Mouse (Mus musculus): ENCODE measurements around the gene Zfp61. TPM values are rescaled to one million over a fixed set of nuclear protein-coding genes. Genes with fewer than 3 reads are reported as not detected.
"Not testable (repeated sequence)": the region's sequence is repeated elsewhere in the genome, so short reads cannot be mapped to it uniquely, and the experiment has no call there.

Gene Zfp61
- total RNA-seq, 2 experiments from 2014 or later: 2.2 to 2.6 TPM

- DNase-seq: no peak
These were observed 3.5 kb downstream of the Zfp61 start for GRCm38 (mm10) chr7:24297361-24298095.

- DNase-seq: no peak
These were observed 4.6 kb downstream of the Zfp61 start for GRCm38 (mm10) chr7:24296386-24296785.

- DNase-seq: no peak
These were observed 5.7 kb downstream of the Zfp61 start for GRCm38 (mm10) chr7:24295376-24295775.

GRCm38 (mm10) chr7:24294763-24295162, 6.3 kb downstream of the Zfp61 start:
- no peak for DNase-seq

GRCm38 (mm10) chr7:24293061-24293851, 7.8 kb downstream of the Zfp61 start:
- no peak for DNase-seq

GRCm38 (mm10) chr7:24291387-24292090, 9.5 kb downstream of the Zfp61 start:
- DNase-seq: no peak

GRCm38 (mm10) chr7:24290106-24290693, 10.8 kb downstream of the Zfp61 start:
- no peak for DNase-seq

DNA sequence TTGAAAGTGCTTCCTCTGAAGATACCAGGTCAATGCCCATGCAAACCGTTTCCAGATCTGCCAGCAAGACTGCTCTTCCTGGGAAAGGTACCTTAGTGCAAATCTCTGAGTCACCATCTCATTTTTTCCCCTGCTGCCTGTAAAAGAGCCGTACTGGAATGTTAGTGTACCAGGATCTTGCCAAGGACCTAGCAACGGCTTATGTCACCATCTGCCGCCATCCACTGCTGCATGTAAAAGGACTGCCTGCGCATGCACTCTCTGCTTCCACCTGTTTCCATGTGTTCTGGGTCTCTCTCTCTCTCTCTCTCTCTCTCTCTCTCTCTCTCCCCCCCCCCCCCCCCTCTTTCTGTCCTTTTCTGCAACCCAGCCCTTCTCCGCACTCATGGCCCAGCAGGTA, 12.5 kb downstream of the Zfp61 start:
- no peak for DNase-seq

DNA sequence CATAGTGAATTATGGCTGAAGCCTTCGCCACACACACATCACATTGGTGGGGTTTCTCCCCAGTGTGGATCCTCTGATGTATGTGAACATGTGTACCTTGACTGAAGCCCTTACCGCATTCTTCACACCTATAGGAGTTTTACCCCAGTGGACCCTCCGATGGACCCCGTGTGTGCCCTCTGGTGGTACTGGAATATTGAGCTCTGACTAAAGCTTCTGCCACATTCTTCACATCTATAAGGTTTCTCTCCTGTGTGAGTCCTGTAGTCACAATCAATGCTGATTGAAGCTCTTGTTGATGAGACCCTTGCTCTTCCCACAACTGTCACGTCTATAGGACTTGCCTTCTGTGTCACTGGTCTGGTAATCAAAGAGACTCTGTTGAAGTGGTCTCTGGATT, 13.4 kb downstream of the Zfp61 start:
- DNase-seq: no peak

DNA sequence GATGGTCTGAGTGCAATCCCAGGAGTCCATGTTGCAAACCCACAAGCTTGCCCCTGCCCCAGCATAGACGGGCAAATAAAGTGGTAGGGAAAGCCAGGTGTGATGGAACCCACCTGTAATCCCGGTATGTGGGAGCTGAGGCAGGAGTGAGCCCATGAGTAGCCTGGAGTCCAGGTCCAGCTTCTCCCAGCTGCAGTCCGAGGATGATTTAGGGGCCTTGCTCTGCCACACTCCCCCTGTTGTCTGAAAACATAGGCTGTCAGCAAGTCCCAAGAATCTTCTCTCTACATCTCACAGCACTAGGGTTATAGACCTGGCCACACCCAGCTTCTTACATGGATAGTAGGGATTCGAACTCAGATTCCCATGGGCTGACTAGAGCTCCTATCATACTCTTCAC, 14.1 kb downstream of the Zfp61 start:
- DNase-seq: no peak

GRCm38 (mm10) chr7:24286090-24286489, 14.9 kb downstream of the Zfp61 start:
- no peak for DNase-seq

GRCm38 (mm10) chr7:24280858-24281145, 20.2 kb downstream of the Zfp61 start:
- no peak for DNase-seq

GRCm38 (mm10) chr7:24280031-24280857, 20.8 kb downstream of the Zfp61 start:
- no peak for DNase-seq

- not testable (repeated sequence) for DNase-seq
These were observed 22.3 kb downstream of the Zfp61 start for GRCm38 (mm10) chr7:24278771-24279170.

GRCm38 (mm10) chr7:24274456-24274855, 26.6 kb downstream of the Zfp61 start:
- DNase-seq: no peak

GRCm38 (mm10) chr7:24271191-24271590, 29.8 kb downstream of the Zfp61 start:
- no peak for DNase-seq

DNA sequence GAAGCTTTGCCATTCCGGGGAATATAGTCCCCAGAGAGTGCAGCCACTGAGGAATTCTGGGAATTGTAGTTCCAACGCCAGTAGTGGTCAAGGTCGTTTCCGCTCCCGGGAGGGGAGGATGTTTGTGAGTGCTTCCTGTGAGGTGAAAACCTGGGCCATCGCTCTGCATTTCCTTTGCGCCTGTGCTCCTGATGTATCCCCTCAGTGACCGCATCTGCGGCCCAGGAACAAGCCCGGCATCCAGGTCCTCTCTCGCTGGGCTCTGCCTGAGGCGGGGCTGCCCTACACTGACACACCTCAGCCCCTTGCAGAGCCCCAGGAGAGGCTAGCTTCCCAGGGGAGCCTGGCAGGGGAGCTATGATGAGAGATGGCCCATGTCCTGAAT, 30.8 kb downstream of the Zfp61 start, which contains the start of gene Zfp93:
Zfp93 (plus strand) TSS at position 133 of the 385 bp plus-strand sequence.
- DNase-seq: peak; percentile 87 to 89

DNA sequence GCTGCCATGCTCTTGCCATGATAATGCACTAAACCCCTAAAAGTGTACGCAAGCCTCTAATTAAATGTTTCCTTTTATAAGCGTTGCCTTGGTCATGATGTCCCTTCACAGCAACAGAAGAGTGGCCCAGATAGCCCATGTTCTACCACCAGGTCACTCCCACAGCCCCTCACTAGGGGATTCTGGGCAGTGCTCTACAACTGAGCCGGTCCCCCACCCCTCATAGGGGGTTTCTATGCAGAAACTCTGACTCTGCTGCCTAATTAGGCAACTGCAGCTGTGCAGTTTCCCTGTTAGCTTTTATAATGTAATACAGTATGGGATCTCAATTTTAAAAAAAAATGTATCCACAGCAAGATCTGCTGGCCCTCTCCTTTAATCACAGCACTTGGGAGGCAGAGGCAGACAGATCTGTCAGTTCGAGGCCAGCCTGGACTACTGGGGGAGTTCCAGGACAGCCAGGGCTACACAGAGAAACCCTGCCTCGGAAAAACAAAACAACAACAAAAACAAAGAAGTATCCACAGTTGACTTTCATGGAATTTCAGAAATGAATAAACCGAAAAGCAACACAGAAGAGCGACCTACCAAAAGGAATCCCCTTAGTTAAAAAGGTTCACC, 31.3 kb downstream of the Zfp61 start:
- no peak for DNase-seq

DNA sequence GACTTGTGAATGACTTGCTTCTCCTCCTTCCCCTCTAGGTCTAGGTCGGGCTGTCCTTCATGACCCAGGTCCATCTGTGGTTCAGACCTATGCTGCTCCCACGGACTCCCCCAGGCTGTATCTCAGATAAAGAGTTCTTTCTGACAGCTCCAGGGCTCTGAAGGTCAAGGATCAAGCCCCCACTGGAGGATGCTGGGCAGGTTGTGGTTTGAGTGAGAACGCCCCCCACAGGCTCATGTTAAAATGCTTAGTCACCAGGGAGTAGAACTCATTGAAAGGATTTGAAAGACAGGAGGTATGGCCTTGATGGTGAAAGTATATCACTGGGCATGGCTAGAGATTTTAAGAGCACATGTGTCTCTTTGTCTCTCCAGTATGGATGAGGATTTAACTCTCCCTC, 31.8 kb downstream of the Zfp61 start:
- DNase-seq: no peak

- DNase-seq: no peak
These were observed 32.6 kb downstream of the Zfp61 start for GRCm38 (mm10) chr7:24268176-24269155.
